Mouse (Mus musculus) CH12.LX (cell line): ENCODE data around the gene Baz2b. TPM values are rescaled to one million over a fixed set of nuclear protein-coding genes. Genes with fewer than 3 reads are reported as not detected.
"Not testable (repeated sequence)": the region's sequence is repeated elsewhere in the genome, so short reads cannot be mapped to it uniquely, and the experiment has no call there.

Experiments used
- DNase-seq: peaks from one replicate; pipeline ENCODE4 v3.0.0-alpha.2; 2013; ENCODE audit errors: extremely low read depth
- H3K27ac ChIP-seq: 2 replicates; pipeline ENCODE4 v1.5.1; 2012; ENCODE audit warnings: low read depth, mild to moderate bottlenecking, control low read depth, moderate library complexity; ENCODE audit not compliant: insufficient read depth
- H3K27me3 ChIP-seq: replicated peaks from 2 replicates; pipeline ENCODE3; 2012; ENCODE audit warnings: inconsistent platforms
- H3K36me3 ChIP-seq, 2 experiments: replicated peaks in 1 of 2; 2 replicates each; pipeline versions ENCODE3 to v1.6.1; 2012; ENCODE audit warnings: inconsistent platforms in 1 of 2, low read length in 1 of 2, mild to moderate bottlenecking in 1 of 2, mixed read lengths in 1 of 2, moderate library complexity in 1 of 2; ENCODE audit not compliant: control insufficient read depth in 1 of 2, insufficient read depth in 1 of 2
- H3K4me1 ChIP-seq, 2 experiments: 2 replicates each; pipeline ENCODE4 v1.6.1; 2012; ENCODE audit warnings: inconsistent platforms in 1 of 2, moderate library complexity in 1 of 2; ENCODE audit not compliant: insufficient read depth in 2 of 2, control insufficient read depth in 1 of 2
- H3K4me2 ChIP-seq: 2 replicates; pipeline ENCODE4 v1.6.1; 2012; ENCODE audit warnings: low read depth, mild to moderate bottlenecking, control low read depth; ENCODE audit not compliant: poor library complexity, insufficient read depth, severe bottlenecking
- H3K4me3 ChIP-seq, 3 experiments: fragments of 150-350 bp in 1 of 3; sonication (generic) in 1 of 3; replicated peaks in 1 of 3; 2 replicates each; pipeline versions ENCODE3 to v1.5.1; 2011 to 2012; ENCODE audit warnings: low read depth in 2 of 3, low read length in 2 of 3, mild to moderate bottlenecking in 2 of 3, moderate library complexity in 2 of 3, control low read depth in 1 of 3, improper control_type of control experiment in 1 of 3, inconsistent platforms in 1 of 3, mixed read lengths in 1 of 3; ENCODE audit not compliant: poor library complexity in 1 of 3
- H3K79me2 ChIP-seq: replicated peaks from 2 replicates; pipeline ENCODE4 v1.6.1; 2012; ENCODE audit warnings: mild to moderate bottlenecking, moderate library complexity; ENCODE audit not compliant: control insufficient read depth, poor library complexity, insufficient read depth, severe bottlenecking; ENCODE audit errors: extremely low read depth
- H3K9ac ChIP-seq: 2 replicates; pipeline ENCODE4 v1.6.1; 2012; ENCODE audit warnings: low read depth, mild to moderate bottlenecking, control low read depth, moderate library complexity; ENCODE audit not compliant: insufficient read depth
- H3K9me3 ChIP-seq: replicated peaks from 2 replicates; pipeline ENCODE3; 2012; ENCODE audit warnings: low read length, inconsistent platforms, mixed read lengths
- BHLHE40 ChIP-seq: IDR thresholded peaks from 2 replicates; pipeline ENCODE4 v1.6.1; 2011; ENCODE audit warnings: mild to moderate bottlenecking, low read depth, low read length, improper control_type of control experiment
- ELF1 ChIP-seq: IDR thresholded peaks from 2 replicates; pipeline ENCODE4 v1.6.1; 2014; ENCODE audit warnings: low read depth, mild to moderate bottlenecking, inconsistent platforms, low read length, improper control_type of control experiment
- GABPA ChIP-seq: IDR thresholded peaks from 2 replicates; pipeline ENCODE4 v1.6.1; 2012; ENCODE audit warnings: low read depth, low read length, improper control_type of control experiment, inconsistent platforms; ENCODE audit not compliant: insufficient replicate concordance
- HCFC1 ChIP-seq: IDR thresholded peaks from 2 replicates; pipeline ENCODE4 v1.6.1; 2012; ENCODE audit warnings: low read depth, mild to moderate bottlenecking, inconsistent platforms, low read length, improper control_type of control experiment
- IRF4 ChIP-seq: IDR thresholded peaks from 2 replicates; pipeline ENCODE4 v1.6.1; 2014; ENCODE audit warnings: low read depth, mild to moderate bottlenecking, inconsistent platforms, low read length, improper control_type of control experiment
- JUN ChIP-seq: IDR thresholded peaks from 2 replicates; pipeline ENCODE4 v1.6.1; 2011; ENCODE audit warnings: low read depth, mild to moderate bottlenecking, low read length, improper control_type of control experiment, moderate library complexity; ENCODE audit not compliant: insufficient read depth
- JUND ChIP-seq: conservative IDR thresholded peaks from 2 replicates; pipeline ENCODE4 v1.6.1; 2011; ENCODE audit warnings: low read depth, low read length, improper control_type of control experiment
- KAT2A ChIP-seq: IDR thresholded peaks from 2 replicates; pipeline ENCODE4 v1.6.1; 2012; ENCODE audit warnings: low read length, improper control_type of control experiment, inconsistent platforms; ENCODE audit not compliant: insufficient replicate concordance
- MAZ ChIP-seq: IDR thresholded peaks from 2 replicates; pipeline ENCODE4 v1.6.1; 2012; ENCODE audit warnings: low read depth, mild to moderate bottlenecking, inconsistent platforms, low read length, improper control_type of control experiment, moderate library complexity
- POLR2A ChIP-seq: IDR thresholded peaks from 2 replicates; pipeline ENCODE4 v1.6.1; 2011; ENCODE audit warnings: low read depth, mild to moderate bottlenecking, improper control_type of control experiment, low read length
- POLR2AphosphoS2 ChIP-seq: IDR thresholded peaks from 2 replicates; pipeline ENCODE4 v1.6.1; 2011; ENCODE audit warnings: low read depth, low read length, improper control_type of control experiment
- RAD21 ChIP-seq: IDR thresholded peaks from 2 replicates; pipeline ENCODE4 v1.6.1; 2011; ENCODE audit warnings: low read depth, mild to moderate bottlenecking, low read length, improper control_type of control experiment, moderate library complexity
- RCOR1 ChIP-seq: conservative IDR thresholded peaks from 2 replicates; pipeline ENCODE4 v1.6.1; 2012; ENCODE audit warnings: low read depth, mild to moderate bottlenecking, inconsistent platforms, low read length, improper control_type of control experiment
- SIN3A ChIP-seq: IDR thresholded peaks from 2 replicates; pipeline ENCODE4 v1.6.1; 2012; ENCODE audit warnings: low read length, improper control_type of control experiment, inconsistent platforms
- TCF12 ChIP-seq: IDR thresholded peaks from 2 replicates; pipeline ENCODE4 v1.6.1; 2014; ENCODE audit warnings: low read depth, mild to moderate bottlenecking, inconsistent platforms, low read length, improper control_type of control experiment
- USF2 ChIP-seq: conservative IDR thresholded peaks from 2 replicates; pipeline ENCODE4 v1.6.1; 2011; ENCODE audit warnings: low read depth, low read length, improper control_type of control experiment
- ZC3H11A ChIP-seq: IDR thresholded peaks from 2 replicates; pipeline ENCODE4 v1.6.1; 2012; ENCODE audit warnings: low read depth, mild to moderate bottlenecking, inconsistent platforms, low read length, improper control_type of control experiment
- ZKSCAN1 ChIP-seq: IDR thresholded peaks from 2 replicates; pipeline ENCODE4 v1.6.1; 2012; ENCODE audit warnings: low read depth, inconsistent platforms, low read length, improper control_type of control experiment, borderline replicate concordance
- ZNF384 ChIP-seq: IDR thresholded peaks from 2 replicates; pipeline ENCODE4 v1.6.1; 2012; ENCODE audit warnings: low read depth, low read length, improper control_type of control experiment, inconsistent platforms
- dilution Hi-C: fragments of 300-500 bp; cut with MboI; formaldehyde crosslinking; loops from 2 replicates; pipeline ENCODE4 v1.14.3; 2020; ENCODE audit warnings: low sequenced_read_pairs; ENCODE audit not compliant: extremely low pct_unique_long_range_greater_than_20kb, extremely low pct_ligation_motif_present
- in situ Hi-C: fragments of 300-500 bp; cut with MboI; formaldehyde crosslinking; loops from 3 replicates; pipeline ENCODE4 v1.14.3; 2019; ENCODE audit warnings: low sequenced_read_pairs, low pct_ligation_motif_present, low pct_unique_long_range_greater_than_20kb, mixed read lengths
- polyA plus RNA-seq: library from polyadenylated mRNA; unstranded; fragments of >175 nt; gene quantifications from 2 replicates; pipeline ENCODE4 v1.2.1, GENCODE M21; 2012; ENCODE audit warnings: low read depth; ENCODE audit not compliant: insufficient read length
- total RNA-seq, 2 experiments: library from RNA; depleted of rRNA; stranded (reverse); fragments of 300-350 nt in 1 of 2; fragments of >200 nt in 1 of 2; gene quantifications; 2 replicates each; pipeline ENCODE4 v1.2.3; 2012 to 2014

The Baz2b gene
- total and polyA plus RNA-seq, 3 experiments, result 17.3 to 36.3 (median 31.9) TPM

DNA sequence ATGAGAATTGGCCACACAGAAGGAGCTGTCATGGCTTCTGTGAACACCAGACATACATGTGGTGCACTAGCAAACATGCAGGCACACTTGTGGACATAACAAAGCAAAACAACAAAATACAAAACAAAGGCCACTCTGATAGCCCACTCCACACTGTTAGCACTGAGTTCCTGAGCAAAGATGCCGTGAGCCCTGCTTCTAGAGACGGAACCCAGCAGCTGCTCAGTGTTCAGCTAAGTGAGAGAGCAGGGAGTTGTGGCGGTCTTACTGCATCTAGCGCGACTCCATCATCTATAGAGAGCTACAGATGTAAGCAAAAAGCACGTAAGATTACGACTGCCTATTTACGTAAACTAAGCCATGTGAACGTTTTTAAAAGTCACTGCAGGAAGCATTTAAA, 132.0 kb downstream of the Baz2b start:
- no peak overlapping the region for H3K27ac ChIP-seq
- in situ Hi-C loops, result no loop called here
- H3K27me3 ChIP-seq, result no peaks in the 10 kb centered on the region

DNA sequence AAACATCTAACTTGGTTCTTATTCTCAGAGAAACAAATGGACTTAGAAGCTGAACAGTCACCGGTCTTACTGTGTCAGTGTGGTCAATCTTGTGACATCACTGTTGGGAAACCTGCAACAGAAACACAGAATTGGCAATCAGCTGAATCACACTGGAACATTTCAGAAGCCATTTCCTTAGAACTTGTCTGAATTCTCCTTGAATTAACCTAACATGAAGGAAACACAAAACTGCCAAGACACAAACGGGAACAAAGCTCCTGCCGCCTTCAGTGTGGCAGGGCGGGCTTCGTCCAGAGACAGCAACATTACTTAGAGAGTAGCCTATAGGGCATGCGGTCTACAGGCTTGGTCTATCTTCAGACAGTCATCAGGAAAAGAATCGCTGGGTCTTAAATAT, 132.8 kb downstream of the Baz2b start:
- no peak overlapping the region for H3K9ac ChIP-seq
- H3K27me3 ChIP-seq, result no peaks in the 10 kb centered on the region
- H3K27ac ChIP-seq, result no peak overlapping the region
- peaks cover 7 to 44% of the 10 kb centered on the region in 2 experiments for H3K4me1 ChIP-seq
- H3K79me2 ChIP-seq, result peaks cover 8% of the 10 kb centered on the region
- H3K36me3 ChIP-seq, result peaks cover 0 to 7% of the 10 kb centered on the region in 2 experiments
- dilution Hi-C loops (no loop called here), in situ Hi-C loops (no loop called here)
- no peak for DNase-seq
- no peaks in the 10 kb centered on the region for H3K9me3 ChIP-seq
- H3K4me2 ChIP-seq, result no peak overlapping the region
- no peak overlapping the region for H3K4me3 ChIP-seq
- TF ChIP-seq USF2, result no peak
- TF ChIP-seq RAD21, result no peak
- TF ChIP-seq SIN3A, result no peak
- TF ChIP-seq, all 38 proteins: peak for 0

More for the DNA sequence above, 132.0 kb downstream of the Baz2b start:
- Histone ChIP-seq H3K36me3 (peaks cover 0 to 7% of the 10 kb centered on the region in 2 experiments), H3K9ac (no peak overlapping the region), H3K79me2 (peaks cover 8% of the 10 kb centered on the region), H3K4me1 (peaks cover 4 to 47% of the 10 kb centered on the region in 2 experiments; a peak in 3 of 4 replicates), H3K4me2 (no peak overlapping the region), H3K4me3 (no peak overlapping the region), H3K9me3 (no peaks in the 10 kb centered on the region)
- no peak for DNase-seq
- dilution Hi-C loops, result no loop called here
- TF ChIP-seq SIN3A (no peak), KAT2A (no peak), JUN (no peak), POLR2A (no peak)

DNA sequence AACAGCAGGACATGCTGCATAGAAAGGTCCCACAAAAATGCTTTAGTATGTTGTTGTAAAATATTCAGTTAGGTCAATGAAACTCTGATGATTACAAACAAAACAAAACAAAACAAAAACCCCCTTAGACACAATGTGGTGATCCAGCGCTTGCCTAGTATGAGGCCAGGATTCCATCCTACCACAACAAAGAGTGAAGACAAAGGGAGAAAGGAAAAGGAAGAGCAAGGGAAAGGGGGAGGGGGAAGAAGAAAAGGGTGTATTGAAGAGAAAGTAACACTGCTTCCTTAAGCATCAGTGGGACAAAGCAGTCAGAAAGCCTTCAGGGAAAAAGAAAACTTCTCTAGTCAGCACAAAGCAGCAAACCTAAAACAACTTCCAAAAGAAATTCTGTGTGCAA, 133.6 kb downstream of the Baz2b start:
- Histone ChIP-seq H3K27me3 (no peaks in the 10 kb centered on the region), H3K79me2 (peaks cover 4% of the 10 kb centered on the region; the same call in 1 of the 2 replicates), H3K4me1 (peaks cover 8 to 44% of the 10 kb centered on the region in 2 experiments), H3K36me3 (peaks cover 0 to 8% of the 10 kb centered on the region in 2 experiments), H3K27ac (no peak overlapping the region), H3K4me2 (no peak overlapping the region), H3K9me3 (no peaks in the 10 kb centered on the region), H3K9ac (no peak overlapping the region; the same call in 1 of the 2 replicates), H3K4me3 (no peak overlapping the region)
- in situ Hi-C loops, result no loop called here
- dilution Hi-C loops, result no loop called here
- DNase-seq, result no peak
- no peak for TF ChIP-seq JUN
- no peak for TF ChIP-seq RAD21
- no peak for TF ChIP-seq ZC3H11A
- no peak for TF ChIP-seq ELF1
- TF ChIP-seq HCFC1, result no peak
- no peak for TF ChIP-seq JUND
- no peak for TF ChIP-seq TCF12
- no peak for TF ChIP-seq GABPA
- no peak for TF ChIP-seq KAT2A
- no peak for TF ChIP-seq IRF4
- TF ChIP-seq ZKSCAN1, result no peak
- TF ChIP-seq POLR2AphosphoS2, result no peak
- no peak for TF ChIP-seq MAZ
- TF ChIP-seq RCOR1, result no peak
- no peak for TF ChIP-seq BHLHE40
- TF ChIP-seq ZNF384, result no peak
- TF ChIP-seq USF2, result no peak

DNA sequence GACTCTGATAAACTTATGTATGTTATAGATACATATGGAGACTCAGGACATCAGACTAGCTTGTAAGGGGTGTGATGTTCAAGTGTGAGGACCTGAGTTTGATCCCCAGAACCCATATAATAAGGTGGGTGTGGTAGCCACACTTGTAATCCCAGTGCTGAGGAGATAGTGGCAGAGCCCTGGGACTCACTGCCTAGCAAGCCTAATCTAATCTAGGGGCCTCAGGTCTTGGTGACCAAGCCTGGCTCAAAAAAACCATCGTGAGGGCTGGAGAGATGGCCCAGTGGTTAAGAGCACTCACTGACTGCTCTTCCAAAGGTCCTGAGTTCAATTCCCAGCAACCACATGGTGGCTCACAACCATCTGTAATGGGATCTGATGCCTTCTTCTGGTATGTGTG, 135.8 kb downstream of the Baz2b start:
- H3K79me2 ChIP-seq, H3K4me3 ChIP-seq, H3K9ac ChIP-seq, H3K9me3 ChIP-seq, DNase-seq, H3K27me3 ChIP-seq, dilution Hi-C loops, in situ Hi-C loops, H3K4me2 ChIP-seq, H3K27ac ChIP-seq: not testable (repeated sequence)
- Histone ChIP-seq H3K4me1 (peaks cover 4 to 37% of the 10 kb centered on the region in 2 experiments), H3K36me3 (peaks cover 0 to 11% of the 10 kb centered on the region in 2 experiments)
